Mouse (Mus musculus) kidney, postnatal 0 days (tissue): ENCODE measurements around the gene Arhgef1. TPM values are rescaled to one million over a fixed set of nuclear protein-coding genes. Genes with fewer than 3 reads are reported as not detected.

ENCODE experiments used
- ATAC-seq: fragments of 200-750 bp; cut with Nextera tagmentation; replicated peaks from 2 replicates; pipeline ENCODE4 v1.8.0; 2017; ENCODE audit warnings: low read depth, moderate number of reproducible peaks, moderate TSS enrichment, moderate library complexity; ENCODE audit not compliant: low FRiP score
- DNase-seq: peaks from one replicate; pipeline ENCODE4 v3.0.0-alpha.2; 2016; ENCODE audit warnings: low spot score
- H3K27ac ChIP-seq: fragments of 300-500 bp; sonication (generic); 2 replicates; pipeline ENCODE4 v1.5.1; 2014; ENCODE audit warnings: mild to moderate bottlenecking
- H3K27me3 ChIP-seq: fragments of 300-500 bp; sonication (generic); 2 replicates; pipeline ENCODE4 v1.6.1; 2014; ENCODE audit warnings: low read length, mixed read lengths; ENCODE audit not compliant: insufficient read depth
- H3K36me3 ChIP-seq: fragments of 300-500 bp; sonication (generic); 2 replicates; pipeline ENCODE4 v1.6.1; 2014; ENCODE audit warnings: low read length, mixed read lengths; ENCODE audit not compliant: insufficient read depth
- H3K4me1 ChIP-seq: fragments of 300-500 bp; sonication (generic); replicated peaks from 2 replicates; pipeline ENCODE4 v1.6.1; 2014; ENCODE audit warnings: antibody characterized with exemption, low read length, mixed read lengths; ENCODE audit not compliant: insufficient read depth
- H3K4me2 ChIP-seq: fragments of 300-500 bp; sonication (generic); 2 replicates; pipeline ENCODE4 v1.6.1; 2014; ENCODE audit warnings: mild to moderate bottlenecking, low read length, moderate library complexity, mixed read lengths
- H3K4me3 ChIP-seq: fragments of 300-500 bp; sonication (generic); replicated peaks from 2 replicates; pipeline ENCODE4 v1.5.1; 2014; ENCODE audit warnings: low read depth, low read length
- H3K9ac ChIP-seq: fragments of 300-500 bp; sonication (generic); 2 replicates; pipeline ENCODE4 v1.6.1; 2014; ENCODE audit warnings: low read depth, low read length
- H3K9me3 ChIP-seq: fragments of 300-500 bp; sonication (generic); replicated peaks from 2 replicates; pipeline ENCODE4 v1.6.1; 2016; ENCODE audit warnings: low read length, inconsistent platforms, mixed read lengths
- CTCF ChIP-seq: IDR thresholded peaks from 2 replicates; pipeline ENCODE4 v1.5.1; 2016; ENCODE audit warnings: antibody characterized with exemption, low read depth, mild to moderate bottlenecking, moderate library complexity
- WGBS: fragments of 180-500 bp; shearing (Covaris S2); extraction: QIAGEN DNeasy Blood & Tissue Kit; methylation state at CpG from one replicate; pipeline ENCODE4 v1.1.7; 2014; 5-methylcytosine and 5-hydroxymethylcytosine counted together
- polyA plus RNA-seq: library from polyadenylated mRNA; unstranded; fragments of >200 nt; fragmentation: Nextera tagmentation; extraction: Ambion mirVana; gene quantifications from 2 replicates; pipeline ENCODE4 v1.2.1, GENCODE M21; 2015

Gene Arhgef1
- polyA plus RNA-seq, 1 experiment from 2014 or later, result 63.6 TPM

- Histone ChIP-seq H3K27me3 (peaks cover 93% of the 10 kb centered on the region), H3K27ac (no peak overlapping the region), H3K9ac (no peak overlapping the region), H3K4me2 (no peak overlapping the region), H3K4me1 (no peaks in the 10 kb centered on the region), H3K9me3 (no peaks in the 10 kb centered on the region), H3K36me3 (no peaks in the 10 kb centered on the region), H3K4me3 (no peak overlapping the region)
- ATAC-seq (no peak), DNase-seq (no peak)
- no peak for TF ChIP-seq CTCF
- WGBS, result 2% methylated on average over 29 of the region's 29 CpGs
Observed at GRCm38 (mm10) chr7:24948774-24949173, 46.1 kb downstream of the Arhgef1 start.

GRCm38 (mm10) chr7:24949958-24950623 lies 47.4 kb downstream of the Arhgef1 start:
- Histone ChIP-seq H3K27ac (no peak overlapping the region), H3K4me1 (peaks cover 11% of the 10 kb centered on the region; the same call in 1 of the 2 replicates), H3K4me3 (no peak overlapping the region), H3K9ac (no peak overlapping the region), H3K4me2 (no peak overlapping the region), H3K9me3 (no peaks in the 10 kb centered on the region), H3K36me3 (no peaks in the 10 kb centered on the region), H3K27me3 (peaks cover 91% of the 10 kb centered on the region)
- WGBS, result 1% methylated on average over 8 of the region's 8 CpGs
- DNase-seq (peak; percentile 83), ATAC-seq (0 out of 2 replicates have a peak, but pooled peaks have one; percentile 50)
- peak; percentile 93 for TF ChIP-seq CTCF

- peak overlapping the region; percentile 75 for H3K4me2 ChIP-seq
- no peak; the same call in 1 of the 2 replicates for ATAC-seq
- no peaks in the 10 kb centered on the region for H3K9me3 ChIP-seq
- H3K27ac ChIP-seq, result no peak overlapping the region
- H3K4me3 ChIP-seq, result peak overlapping the region; percentile 37
- H3K4me1 ChIP-seq, result peaks cover 11% of the 10 kb centered on the region; the same call in 1 of the 2 replicates
- no peaks in the 10 kb centered on the region for H3K36me3 ChIP-seq
- WGBS, result 1% methylated on average over 24 of the region's 24 CpGs
- H3K9ac ChIP-seq, result peak overlapping the region; percentile 55
- no peak for TF ChIP-seq CTCF
- DNase-seq, result no peak
- peaks cover 73% of the 10 kb centered on the region for H3K27me3 ChIP-seq
Observed at GRCm38 (mm10) chr7:24953966-24954365, 51.3 kb downstream of the Arhgef1 start.

- Histone ChIP-seq H3K27ac (no peak overlapping the region), H3K27me3 (peaks cover 69% of the 10 kb centered on the region), H3K9ac (peak overlapping the region; percentile 55; the same call in 1 of the 2 replicates), H3K4me2 (peak overlapping the region; percentile 75), H3K4me1 (peaks cover 11% of the 10 kb centered on the region; the same call in 1 of the 2 replicates), H3K9me3 (no peaks in the 10 kb centered on the region), H3K4me3 (peak overlapping the region; percentile 37), H3K36me3 (no peaks in the 10 kb centered on the region)
- no peak for TF ChIP-seq CTCF
- peak; percentile 45 for DNase-seq
- WGBS, result 2% methylated on average over 22 of the region's 30 CpGs
- ATAC-seq, result no peak
Observed at GRCm38 (mm10) chr7:24954450-24954849, 51.7 kb downstream of the Arhgef1 start.

- H3K4me3 ChIP-seq, result peak overlapping the region; percentile 37
- no peak overlapping the region for H3K27ac ChIP-seq
- ATAC-seq (no peak), DNase-seq (no peak)
- no peak overlapping the region for H3K9ac ChIP-seq
- WGBS, result 5% methylated on average over 27 of the region's 33 CpGs
- H3K9me3 ChIP-seq, result no peaks in the 10 kb centered on the region
- peaks cover 11% of the 10 kb centered on the region; the same call in 1 of the 2 replicates for H3K4me1 ChIP-seq
- no peaks in the 10 kb centered on the region for H3K36me3 ChIP-seq
- TF ChIP-seq CTCF, result no peak
- H3K27me3 ChIP-seq, result peaks cover 61% of the 10 kb centered on the region
- peak overlapping the region; percentile 75 for H3K4me2 ChIP-seq
Observed at GRCm38 (mm10) chr7:24955226-24955625, 52.5 kb downstream of the Arhgef1 start.

- ATAC-seq (no peak), DNase-seq (no peak)
- Histone ChIP-seq H3K9ac (no peak overlapping the region), H3K4me2 (no peak overlapping the region), H3K27ac (no peak overlapping the region), H3K4me3 (no peak overlapping the region), H3K9me3 (no peaks in the 10 kb centered on the region), H3K4me1 (no peaks in the 10 kb centered on the region), H3K27me3 (no peaks in the 10 kb centered on the region), H3K36me3 (no peaks in the 10 kb centered on the region)
- no peak for TF ChIP-seq CTCF
- WGBS, result 66% methylated on average over 2 of the region's 2 CpGs
Observed at GRCm38 (mm10) chr7:24964288-24964687, 61.6 kb downstream of the Arhgef1 start.
